Mouse (Mus musculus): ENCODE measurements around the gene Camta1. TPM values are rescaled to one million over a fixed set of nuclear protein-coding genes. Genes with fewer than 3 reads are reported as not detected.

The Camta1 gene
- polyA plus RNA-seq, 1 experiment from 2014 or later = 137 TPM

GRCm38 (mm10) chr4:151170658-151171057 is 691.0 kb downstream of the Camta1 start:
- WGBS (ENCODE audit: insufficient replicate concordance) = 56% methylated on average over 18 of the region's 18 CpGs
- H3K9ac ChIP-seq (ENCODE audit: low read depth, low read length) = no peak overlapping the region
- peaks cover 8% of the 10 kb centered on the region for H3K27me3 ChIP-seq (ENCODE audit: control insufficient read depth, insufficient read depth, low read length)
- H3K27ac ChIP-seq (ENCODE audit: low read depth, low read length) = no peak overlapping the region
- no peak for ATAC-seq (replicated peaks; ENCODE audit: insufficient number of reproducible peaks, low FRiP score, low TSS enrichment)
- H3K36me3 ChIP-seq (ENCODE audit: control insufficient read depth, insufficient read depth, low read length) = no peaks in the 10 kb centered on the region
- no peak overlapping the region for H3K4me3 ChIP-seq (ENCODE audit: low read depth, low read length)
- H3K4me1 ChIP-seq (ENCODE audit: control insufficient read depth, insufficient read depth, low read length) = no peaks in the 10 kb centered on the region; the same call in 1 of the 2 replicates
- no peak overlapping the region for H3K4me2 ChIP-seq
- no peaks in the 10 kb centered on the region for H3K9me3 ChIP-seq (replicated peaks; ENCODE audit: control insufficient read depth, low read length)

- Histone ChIP-seq H3K9me3 (replicated peaks; ENCODE audit: control insufficient read depth, low read length) (no peaks in the 10 kb centered on the region), H3K4me1 (ENCODE audit: control insufficient read depth, insufficient read depth, low read length) (no peaks in the 10 kb centered on the region; the same call in 1 of the 2 replicates), H3K27ac (ENCODE audit: low read depth, low read length) (no peak overlapping the region), H3K4me3 (ENCODE audit: low read depth, low read length) (no peak overlapping the region), H3K27me3 (ENCODE audit: control insufficient read depth, insufficient read depth, low read length) (peaks cover 22% of the 10 kb centered on the region), H3K36me3 (ENCODE audit: control insufficient read depth, insufficient read depth, low read length) (no peaks in the 10 kb centered on the region), H3K4me2 (no peak overlapping the region), H3K9ac (ENCODE audit: low read depth, low read length) (no peak overlapping the region)
- 77% methylated on average over 6 of the region's 6 CpGs for WGBS (ENCODE audit: insufficient replicate concordance)
- no peak for ATAC-seq (replicated peaks; ENCODE audit: insufficient number of reproducible peaks, low FRiP score, low TSS enrichment)
Measured at GRCm38 (mm10) chr4:151166969-151167368, 694.7 kb downstream of the Camta1 start.

DNA sequence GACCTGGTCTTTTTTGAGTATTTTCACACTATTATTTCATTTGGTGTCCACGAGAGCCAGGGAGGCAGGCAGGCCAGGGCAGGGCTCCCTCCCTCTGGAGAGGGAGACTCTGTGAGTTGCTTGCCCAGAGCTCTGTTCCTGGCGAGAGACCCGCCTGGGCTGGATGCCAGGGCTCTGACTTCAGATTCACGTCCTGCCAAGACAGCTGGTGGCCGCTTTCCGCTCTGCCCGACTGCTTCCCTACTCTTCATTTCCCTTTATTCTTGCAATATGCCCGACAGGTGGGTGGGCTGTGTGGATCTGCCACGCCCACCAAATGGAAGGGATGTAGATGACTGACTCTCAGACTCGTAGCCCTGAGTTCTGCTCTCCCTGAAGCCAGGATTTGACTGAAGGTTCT is 696.1 kb downstream of the Camta1 start:
- Histone ChIP-seq H3K27me3 (ENCODE audit: control insufficient read depth, insufficient read depth, low read length) (peaks cover 22% of the 10 kb centered on the region), H3K36me3 (ENCODE audit: control insufficient read depth, insufficient read depth, low read length) (no peaks in the 10 kb centered on the region), H3K4me2 (no peak overlapping the region), H3K9ac (ENCODE audit: low read depth, low read length) (no peak overlapping the region), H3K4me3 (ENCODE audit: low read depth, low read length) (no peak overlapping the region), H3K4me1 (ENCODE audit: control insufficient read depth, insufficient read depth, low read length) (no peaks in the 10 kb centered on the region), H3K9me3 (replicated peaks; ENCODE audit: control insufficient read depth, low read length) (no peaks in the 10 kb centered on the region), H3K27ac (ENCODE audit: low read depth, low read length) (no peak overlapping the region)
- no peak for ATAC-seq (replicated peaks; ENCODE audit: insufficient number of reproducible peaks, low FRiP score, low TSS enrichment)
- 17% methylated on average over 10 of the region's 10 CpGs for WGBS (ENCODE audit: insufficient replicate concordance)

GRCm38 (mm10) chr4:151164309-151164708 is 697.4 kb downstream of the Camta1 start:
- Histone ChIP-seq H3K9ac (ENCODE audit: low read depth, low read length) (no peak overlapping the region), H3K36me3 (ENCODE audit: control insufficient read depth, insufficient read depth, low read length) (no peaks in the 10 kb centered on the region), H3K27ac (ENCODE audit: low read depth, low read length) (no peak overlapping the region), H3K4me3 (ENCODE audit: low read depth, low read length) (no peak overlapping the region), H3K4me2 (no peak overlapping the region), H3K27me3 (ENCODE audit: control insufficient read depth, insufficient read depth, low read length) (peaks cover 20% of the 10 kb centered on the region), H3K4me1 (ENCODE audit: control insufficient read depth, insufficient read depth, low read length) (no peaks in the 10 kb centered on the region), H3K9me3 (replicated peaks; ENCODE audit: control insufficient read depth, low read length) (no peaks in the 10 kb centered on the region)
- 48% methylated on average over 1 of the region's 1 CpGs for WGBS (ENCODE audit: insufficient replicate concordance)
- no peak for ATAC-seq (replicated peaks; ENCODE audit: insufficient number of reproducible peaks, low FRiP score, low TSS enrichment)

DNA sequence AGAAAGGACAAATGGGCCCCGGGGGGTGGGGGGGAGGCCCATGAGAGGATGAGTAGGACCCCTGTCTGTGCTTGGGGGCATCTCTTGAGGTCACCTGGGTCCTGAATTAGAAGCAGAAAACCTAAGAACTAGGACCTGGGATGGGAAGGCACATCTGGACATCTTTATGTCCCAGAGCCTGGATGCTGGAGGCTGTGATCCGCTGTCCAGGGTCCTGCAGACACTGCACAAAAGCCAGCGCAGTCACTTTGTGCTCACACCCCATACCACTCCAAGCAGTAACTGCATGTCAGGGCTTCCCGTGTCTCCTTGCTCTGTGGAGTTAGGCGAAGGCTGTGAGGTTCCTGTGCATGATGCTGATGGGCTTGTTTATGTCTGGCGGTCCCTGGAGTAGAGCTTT is 699.8 kb downstream of the Camta1 start:
- H3K27me3 ChIP-seq (ENCODE audit: control insufficient read depth, insufficient read depth, low read length) = peaks cover 22% of the 10 kb centered on the region
- WGBS (ENCODE audit: insufficient replicate concordance) = 41% methylated on average over 6 of the region's 6 CpGs
- H3K9me3 ChIP-seq (replicated peaks; ENCODE audit: control insufficient read depth, low read length) = no peaks in the 10 kb centered on the region

GRCm38 (mm10) chr4:151160932-151161331 is 700.7 kb downstream of the Camta1 start:
- Histone ChIP-seq H3K36me3 (ENCODE audit: control insufficient read depth, insufficient read depth, low read length) (no peaks in the 10 kb centered on the region), H3K27ac (ENCODE audit: low read depth, low read length) (no peak overlapping the region), H3K27me3 (ENCODE audit: control insufficient read depth, insufficient read depth, low read length) (peaks cover 19% of the 10 kb centered on the region), H3K9me3 (replicated peaks; ENCODE audit: control insufficient read depth, low read length) (no peaks in the 10 kb centered on the region), H3K4me3 (ENCODE audit: low read depth, low read length) (no peak overlapping the region), H3K4me2 (no peak overlapping the region), H3K9ac (ENCODE audit: low read depth, low read length) (no peak overlapping the region), H3K4me1 (ENCODE audit: control insufficient read depth, insufficient read depth, low read length) (no peaks in the 10 kb centered on the region)
- 59% methylated on average over 4 of the region's 4 CpGs for WGBS (ENCODE audit: insufficient replicate concordance)
- no peak for ATAC-seq (replicated peaks; ENCODE audit: insufficient number of reproducible peaks, low FRiP score, low TSS enrichment)

More for the DNA sequence above, 699.8 kb downstream of the Camta1 start:
- H3K4me1 ChIP-seq (ENCODE audit: control insufficient read depth, insufficient read depth, low read length) = no peaks in the 10 kb centered on the region
- no peak overlapping the region for H3K4me2 ChIP-seq
- no peak overlapping the region for H3K27ac ChIP-seq (ENCODE audit: low read depth, low read length)
- H3K4me3 ChIP-seq (ENCODE audit: low read depth, low read length) = no peak overlapping the region
- H3K36me3 ChIP-seq (ENCODE audit: control insufficient read depth, insufficient read depth, low read length) = no peaks in the 10 kb centered on the region
- no peak overlapping the region for H3K9ac ChIP-seq (ENCODE audit: low read depth, low read length)
- no peak for ATAC-seq (replicated peaks; ENCODE audit: insufficient number of reproducible peaks, low FRiP score, low TSS enrichment)

DNA sequence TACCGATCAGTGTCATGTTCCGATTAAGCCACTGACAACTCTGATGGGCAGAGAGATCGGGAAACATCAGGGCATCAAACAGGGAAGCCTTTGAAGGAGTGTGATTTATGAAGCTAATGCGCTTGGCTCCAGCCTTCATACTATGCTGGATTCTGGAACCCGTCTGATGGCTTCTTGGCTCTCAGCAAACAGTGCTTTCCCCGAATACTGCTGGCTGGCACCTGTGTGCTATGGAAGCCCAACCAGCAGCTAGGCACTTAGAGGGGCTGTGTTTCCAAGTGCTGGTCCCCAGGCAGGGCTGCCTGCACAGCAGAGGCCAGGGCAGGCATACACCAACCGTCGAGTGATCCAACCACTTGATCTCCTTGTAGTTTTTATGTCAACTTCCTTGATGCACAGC is 701.2 kb downstream of the Camta1 start:
- Histone ChIP-seq H3K36me3 (ENCODE audit: control insufficient read depth, insufficient read depth, low read length) (no peaks in the 10 kb centered on the region), H3K9me3 (replicated peaks; ENCODE audit: control insufficient read depth, low read length) (no peaks in the 10 kb centered on the region), H3K4me1 (ENCODE audit: control insufficient read depth, insufficient read depth, low read length) (no peaks in the 10 kb centered on the region), H3K4me3 (ENCODE audit: low read depth, low read length) (no peak overlapping the region), H3K9ac (ENCODE audit: low read depth, low read length) (no peak overlapping the region), H3K27me3 (ENCODE audit: control insufficient read depth, insufficient read depth, low read length) (peaks cover 15% of the 10 kb centered on the region), H3K27ac (ENCODE audit: low read depth, low read length) (no peak overlapping the region), H3K4me2 (no peak overlapping the region)
- WGBS (ENCODE audit: insufficient replicate concordance) = 82% methylated on average over 8 of the region's 8 CpGs
- no peak for ATAC-seq (replicated peaks; ENCODE audit: insufficient number of reproducible peaks, low FRiP score, low TSS enrichment)

- no peaks in the 10 kb centered on the region for H3K4me1 ChIP-seq (ENCODE audit: control insufficient read depth, insufficient read depth, low read length)
- H3K4me3 ChIP-seq (ENCODE audit: low read depth, low read length) = no peak overlapping the region
- H3K9ac ChIP-seq (ENCODE audit: low read depth, low read length) = no peak overlapping the region
- H3K9me3 ChIP-seq (replicated peaks; ENCODE audit: control insufficient read depth, low read length) = no peaks in the 10 kb centered on the region
- no peak overlapping the region for H3K27ac ChIP-seq (ENCODE audit: low read depth, low read length)
- ATAC-seq (replicated peaks; ENCODE audit: insufficient number of reproducible peaks, low FRiP score, low TSS enrichment) = no peak
- no peak overlapping the region for H3K4me2 ChIP-seq
- 56% methylated on average over 3 of the region's 3 CpGs for WGBS (ENCODE audit: insufficient replicate concordance)
- H3K27me3 ChIP-seq (ENCODE audit: control insufficient read depth, insufficient read depth, low read length) = 0 out of 2 replicates have a peak, but pooled peaks cover 2% of the 10 kb centered on the region
- H3K36me3 ChIP-seq (ENCODE audit: control insufficient read depth, insufficient read depth, low read length) = no peaks in the 10 kb centered on the region
Measured at GRCm38 (mm10) chr4:151158250-151158649, 703.4 kb downstream of the Camta1 start.

- ATAC-seq (replicated peaks; ENCODE audit: insufficient number of reproducible peaks, low FRiP score, low TSS enrichment) = no peak
- H3K9ac ChIP-seq (ENCODE audit: low read depth, low read length) = no peak overlapping the region
- WGBS (ENCODE audit: insufficient replicate concordance) = 5% methylated on average over 7 of the region's 7 CpGs
- no peak overlapping the region for H3K4me3 ChIP-seq (ENCODE audit: low read depth, low read length)
- H3K9me3 ChIP-seq (replicated peaks; ENCODE audit: control insufficient read depth, low read length) = no peaks in the 10 kb centered on the region
- H3K36me3 ChIP-seq (ENCODE audit: control insufficient read depth, insufficient read depth, low read length) = no peaks in the 10 kb centered on the region
- no peak overlapping the region for H3K27ac ChIP-seq (ENCODE audit: low read depth, low read length)
- peaks cover 2% of the 10 kb centered on the region; the same call in 1 of the 2 replicates for H3K27me3 ChIP-seq (ENCODE audit: control insufficient read depth, insufficient read depth, low read length)
- H3K4me2 ChIP-seq = no peak overlapping the region
- no peaks in the 10 kb centered on the region for H3K4me1 ChIP-seq (ENCODE audit: control insufficient read depth, insufficient read depth, low read length)
Measured at GRCm38 (mm10) chr4:151156904-151157303, 704.8 kb downstream of the Camta1 start.
